Mouse (Mus musculus) CH12.LX (cell line): Measurements from ENCODE around the gene Ap1ar.

ENCODE experiments used
- CTCF ChIP-seq, 2 experiments: IDR thresholded peaks in 1 of 2; conservative IDR thresholded peaks in 1 of 2; 2 replicates each; pipeline ENCODE4 v1.5.1; 2011 to 2012; ENCODE audit warnings: low read depth in 2 of 2, low read length in 2 of 2, improper control_type of control experiment in 1 of 2, inconsistent platforms in 1 of 2, mild to moderate bottlenecking in 1 of 2, moderate library complexity in 1 of 2
- E2F4 ChIP-seq: IDR thresholded peaks from 2 replicates; pipeline ENCODE4 v1.6.1; 2011; ENCODE audit warnings: low read depth, low read length, improper control_type of control experiment; ENCODE audit not compliant: insufficient replicate concordance
- ELF1 ChIP-seq: IDR thresholded peaks from 2 replicates; pipeline ENCODE4 v1.6.1; 2014; ENCODE audit warnings: low read depth, mild to moderate bottlenecking, inconsistent platforms, low read length, improper control_type of control experiment
- HCFC1 ChIP-seq: IDR thresholded peaks from 2 replicates; pipeline ENCODE4 v1.6.1; 2012; ENCODE audit warnings: low read depth, mild to moderate bottlenecking, inconsistent platforms, low read length, improper control_type of control experiment
- JUND ChIP-seq: conservative IDR thresholded peaks from 2 replicates; pipeline ENCODE4 v1.6.1; 2011; ENCODE audit warnings: low read depth, low read length, improper control_type of control experiment
- MAX ChIP-seq: IDR thresholded peaks from 2 replicates; pipeline ENCODE4 v1.6.1; 2011; ENCODE audit warnings: low read length, improper control_type of control experiment
- MEF2A ChIP-seq: IDR thresholded peaks from 2 replicates; pipeline ENCODE4 v1.6.1; 2014; ENCODE audit warnings: low read depth, mild to moderate bottlenecking, inconsistent platforms, low read length, improper control_type of control experiment, borderline replicate concordance
- POLR2A ChIP-seq: IDR thresholded peaks from 2 replicates; pipeline ENCODE4 v1.6.1; 2011; ENCODE audit warnings: low read depth, mild to moderate bottlenecking, improper control_type of control experiment, low read length
- SIN3A ChIP-seq: IDR thresholded peaks from 2 replicates; pipeline ENCODE4 v1.6.1; 2012; ENCODE audit warnings: low read length, improper control_type of control experiment, inconsistent platforms
- TCF12 ChIP-seq: IDR thresholded peaks from 2 replicates; pipeline ENCODE4 v1.6.1; 2014; ENCODE audit warnings: low read depth, mild to moderate bottlenecking, inconsistent platforms, low read length, improper control_type of control experiment
- UBTF ChIP-seq: IDR thresholded peaks from 2 replicates; pipeline ENCODE4 v1.6.1; 2012; ENCODE audit warnings: low read depth, mild to moderate bottlenecking, inconsistent platforms, low read length, improper control_type of control experiment, moderate library complexity
- ZC3H11A ChIP-seq: IDR thresholded peaks from 2 replicates; pipeline ENCODE4 v1.6.1; 2012; ENCODE audit warnings: low read depth, mild to moderate bottlenecking, inconsistent platforms, low read length, improper control_type of control experiment

GRCm38 (mm10) chr3:127835594-127835993 is 1.7 kb downstream of the Ap1ar start:
- TF ChIP-seq ZC3H11A, result no peak
- no peak for TF ChIP-seq ELF1
- no peak for TF ChIP-seq JUND
- no peak for TF ChIP-seq MAX
- TF ChIP-seq POLR2A, result no peak
- TF ChIP-seq TCF12, result no peak
- TF ChIP-seq CTCF (conservative IDR thresholded peaks at IDR 0.05 in 1 of 2, IDR thresholded peaks at IDR 0.05 in 1 of 2; ENCODE audit: low read depth in 2 of 2, low read length in 2 of 2), result no peak
- no peak for TF ChIP-seq MEF2A
- no peak for TF ChIP-seq E2F4
- no peak for TF ChIP-seq SIN3A
- no peak for TF ChIP-seq HCFC1
- no peak for TF ChIP-seq UBTF
